Mouse (Mus musculus): ENCODE results near the gene Akap6. TPM values are rescaled to one million over a fixed set of nuclear protein-coding genes. Genes with fewer than 3 reads are reported as not detected.

The Akap6 gene
- total RNA-seq (2021), result 100 to 1,000 TPM; 120 to 125 TPM

DNA sequence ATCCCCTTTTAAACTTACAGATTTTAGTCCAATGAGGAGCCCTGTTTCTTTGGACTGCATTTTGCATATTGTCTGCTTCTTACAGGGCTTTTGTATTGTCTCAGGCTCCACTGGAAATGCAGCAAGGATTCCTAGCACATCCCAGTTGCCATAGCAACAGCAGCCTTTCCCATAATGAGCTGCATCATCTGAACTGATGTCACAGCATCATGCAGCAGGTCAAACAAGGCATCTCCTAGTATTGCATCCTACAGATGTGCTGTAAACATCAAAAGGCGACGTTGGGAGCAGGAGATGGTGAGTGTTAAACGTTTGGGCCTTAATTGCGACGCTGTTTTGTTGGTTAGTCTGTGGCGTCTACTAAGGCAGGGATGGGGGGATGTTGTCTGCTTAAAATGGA lies at the start of gene Akap6:
Akap6 (plus strand) TSS at position 238 of the 400 bp plus-strand sequence.
- DNase-seq, result peak; percentile 81
- intact Hi-C loops (cut with DNase I), result no loop called here

DNA sequence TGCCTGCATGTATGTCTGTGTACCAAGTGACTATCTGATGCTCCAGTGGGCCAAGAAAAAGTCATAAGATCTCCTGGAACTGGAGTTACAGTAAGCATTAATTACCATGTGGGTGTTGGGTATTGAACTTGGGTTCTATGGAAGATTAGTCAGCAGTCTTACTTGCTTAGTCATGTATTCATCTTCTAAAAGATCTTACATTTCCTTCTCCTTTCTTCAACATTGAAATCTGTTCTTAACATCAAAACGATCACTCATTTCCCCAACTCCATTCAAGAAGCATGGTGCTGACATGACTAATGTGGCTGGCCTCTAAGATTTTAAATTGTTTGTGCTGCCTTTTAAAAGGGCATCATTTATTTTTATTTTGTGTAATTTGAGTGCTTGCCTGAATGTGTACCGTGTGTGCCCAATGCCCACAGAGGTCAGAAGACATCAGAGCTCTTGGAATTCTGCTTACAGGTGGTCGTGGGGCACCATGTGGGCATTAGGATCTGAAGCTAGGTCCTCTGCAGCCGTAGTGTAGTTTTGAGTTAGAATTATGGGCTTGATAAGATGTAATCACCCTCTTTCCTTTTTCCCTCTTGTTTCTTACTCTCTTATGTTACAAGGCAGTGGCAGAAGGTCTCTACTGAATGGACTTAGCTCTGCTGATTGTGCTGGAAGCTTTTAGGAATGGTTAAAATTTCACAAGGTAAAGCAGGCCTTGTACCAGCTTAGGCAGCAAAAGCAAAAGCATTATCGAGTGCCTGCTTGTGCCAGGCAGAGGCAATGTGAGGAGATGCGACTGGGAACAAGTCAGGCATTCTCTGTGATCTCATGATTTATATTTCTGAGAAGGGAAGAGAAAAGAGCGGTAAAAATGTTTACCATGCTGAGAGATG lies 36.0 kb upstream of the Akap6 start:
- DNase-seq, result no peak
- intact Hi-C loops (cut with DNase I), result no loop called here

DNA sequence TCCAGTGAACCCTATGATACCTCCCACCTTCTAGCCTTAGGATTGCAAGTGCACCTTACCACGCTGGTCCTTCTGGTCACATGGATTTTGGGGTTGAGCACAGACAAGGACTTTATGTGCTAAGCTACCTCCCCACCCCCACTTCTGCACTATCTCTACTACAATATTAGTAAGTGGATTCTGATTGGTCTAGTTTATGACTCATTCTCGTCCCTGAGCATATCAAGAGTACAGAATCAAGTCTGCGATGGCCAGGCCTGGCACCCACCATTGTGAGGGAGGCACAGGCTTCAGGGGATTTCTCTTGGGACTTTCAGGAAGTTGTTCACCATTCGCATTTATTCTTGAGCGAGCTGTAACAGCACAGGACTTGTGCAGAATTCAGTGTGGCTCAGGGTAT lies 34.2 kb upstream of the Akap6 start:
- intact Hi-C loops (cut with DNase I), result no loop called here
- DNase-seq, result no peak

DNA sequence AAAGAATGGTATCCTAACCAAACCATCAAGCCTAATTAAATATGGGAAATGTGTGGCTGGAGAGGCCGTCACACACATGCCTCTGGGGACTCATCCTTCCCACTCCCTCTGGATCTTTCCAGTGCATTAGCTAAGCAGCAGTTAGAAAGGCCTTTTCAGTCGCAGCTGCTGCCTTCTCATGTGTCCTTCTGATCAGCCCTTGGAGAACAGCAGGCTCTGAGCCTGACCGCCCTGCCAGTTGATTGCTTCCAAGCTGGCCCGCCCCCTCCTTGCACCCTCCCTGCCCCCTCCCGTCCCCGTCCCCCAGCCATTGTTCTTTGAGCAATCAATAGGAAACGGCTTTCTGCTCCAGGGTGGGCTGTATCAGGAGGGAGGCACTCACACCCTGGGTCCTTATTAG lies 27.7 kb upstream of the Akap6 start:
- peak; percentile 83 for DNase-seq
- intact Hi-C loops (cut with DNase I), result no loop called here

DNA sequence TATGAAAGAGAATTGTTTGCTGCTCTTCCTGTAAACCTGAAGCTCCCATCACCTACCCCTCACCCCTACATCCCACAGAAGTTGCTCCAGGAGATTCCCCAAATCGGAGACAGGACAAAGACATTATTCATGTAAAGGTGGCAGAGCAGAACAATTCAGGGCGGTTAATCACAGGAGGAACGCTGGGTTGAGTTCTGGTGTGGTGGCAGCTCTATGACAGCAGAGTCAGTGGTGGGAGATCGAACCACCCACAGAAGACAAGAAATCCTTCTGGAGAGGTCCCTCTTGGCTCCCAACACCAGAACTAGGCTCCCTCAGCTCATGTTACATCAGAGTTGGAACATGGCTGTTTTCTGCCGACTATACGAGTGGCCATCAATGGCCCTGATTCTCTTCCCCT lies 27.2 kb upstream of the Akap6 start:
- DNase-seq, result peak; percentile 5
- intact Hi-C loops (cut with DNase I), result no loop called here

DNA sequence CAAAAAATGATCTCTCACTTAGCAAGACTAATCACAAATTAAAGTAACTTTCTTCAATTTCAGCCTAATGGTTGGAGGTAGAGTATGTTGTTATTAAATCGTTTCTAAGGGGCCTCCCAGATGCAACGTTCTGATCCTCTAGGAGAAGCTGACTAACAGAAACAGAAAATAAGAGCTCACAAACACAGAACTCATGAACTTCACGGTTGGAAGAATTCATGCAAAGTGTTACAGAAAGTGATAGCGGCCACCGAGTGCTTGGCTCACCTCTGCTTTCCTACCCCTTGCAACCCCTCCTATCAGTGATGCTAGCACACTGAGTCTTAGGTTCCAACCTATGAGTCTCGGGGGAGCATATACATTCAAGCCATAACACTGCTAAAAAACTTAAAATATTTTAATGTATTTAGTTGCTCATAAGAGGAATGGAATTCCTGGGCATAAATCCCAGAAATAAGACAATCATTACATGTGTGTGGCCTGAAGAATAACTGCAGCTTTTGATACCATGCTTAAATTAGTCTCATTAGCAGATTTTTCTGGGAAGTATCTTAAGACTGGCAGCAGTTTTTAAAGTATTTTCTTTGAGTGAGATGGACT lies 25.7 kb upstream of the Akap6 start:
- DNase-seq, result no peak
- intact Hi-C loops (cut with DNase I), result no loop called here

DNA sequence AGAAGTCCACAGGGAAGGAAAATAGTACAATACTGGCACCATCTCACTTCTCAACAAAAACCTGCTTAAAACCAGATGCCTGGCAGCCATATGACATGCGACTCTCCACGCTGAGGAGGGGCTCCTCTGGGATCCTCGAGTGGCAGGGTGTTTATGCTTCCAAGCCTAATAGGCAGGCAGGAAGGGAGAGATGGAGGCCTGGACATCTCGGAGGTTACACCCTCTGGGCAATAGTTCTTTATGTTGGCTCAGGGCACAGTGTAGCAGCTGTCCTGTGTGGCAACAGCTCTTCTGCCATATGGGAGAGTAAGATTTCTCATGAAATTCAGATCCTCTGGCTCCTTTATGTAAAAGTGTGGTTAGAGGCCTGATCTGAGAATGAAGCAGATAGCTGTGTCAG lies 24.2 kb upstream of the Akap6 start:
- DNase-seq, result peak; percentile 79

DNA sequence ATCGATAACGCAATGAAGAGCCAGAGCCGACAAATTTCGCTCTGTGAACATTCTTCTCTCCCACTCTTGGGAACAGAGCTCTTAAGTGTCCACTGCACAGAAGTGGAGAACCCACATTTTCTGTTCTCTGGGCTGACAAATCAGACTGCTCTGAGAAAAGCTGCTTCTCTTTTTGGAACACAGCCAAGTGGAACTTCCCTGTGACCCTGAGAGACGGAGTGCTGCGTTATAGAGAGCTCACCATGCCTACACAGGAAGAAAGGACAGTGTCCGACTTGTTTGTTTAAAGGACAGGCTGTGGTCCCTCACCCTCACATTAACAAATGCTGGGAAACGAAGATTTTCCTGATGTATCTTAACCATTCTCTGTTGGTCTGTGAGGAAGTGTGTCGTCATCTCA lies 11.8 kb upstream of the Akap6 start:
- DNase-seq, result no peak
- intact Hi-C loops (cut with DNase I), result no loop called here

More for the DNA sequence above, 24.2 kb upstream of the Akap6 start:
- intact Hi-C loops (cut with DNase I), result no loop called here

DNA sequence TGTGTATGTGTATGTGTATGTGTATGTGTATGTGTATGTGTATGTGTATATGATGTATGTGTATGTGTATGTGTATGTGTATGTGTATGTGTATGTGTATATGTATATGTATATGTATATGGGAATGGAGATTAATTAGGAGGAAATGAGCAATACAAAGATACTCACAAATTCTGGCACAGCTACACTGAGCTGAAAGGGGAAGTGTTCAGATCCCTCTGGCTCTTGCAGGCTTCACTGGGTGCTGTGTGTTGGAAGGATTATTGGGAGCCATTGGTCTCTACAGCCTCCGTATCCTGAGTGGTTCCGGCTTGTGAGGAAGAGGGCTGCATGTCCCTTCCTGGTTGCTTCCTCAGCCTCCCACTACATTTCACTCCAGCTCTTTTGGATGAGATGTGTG lies 10.5 kb upstream of the Akap6 start:
- DNase-seq, result no peak
- intact Hi-C loops (cut with DNase I), result no loop called here

DNA sequence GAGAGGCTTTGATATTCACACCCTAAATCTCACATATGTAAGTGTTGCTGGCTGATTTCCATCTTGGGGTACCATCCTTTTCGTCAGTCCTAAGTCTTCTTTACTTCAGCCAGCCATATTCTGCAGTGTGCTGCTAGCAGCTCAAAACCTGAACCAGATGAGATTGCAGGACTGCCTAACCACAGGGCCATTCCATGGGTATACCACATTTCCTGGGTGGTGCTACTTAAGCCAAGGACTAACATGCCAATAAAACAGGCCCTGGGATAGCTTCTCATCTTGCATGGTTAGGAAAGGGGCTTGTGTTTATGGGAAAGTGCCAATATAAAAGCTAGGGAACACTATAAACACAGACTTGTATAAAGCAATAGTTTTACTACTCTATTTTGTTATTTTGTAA lies 7.6 kb upstream of the Akap6 start:
- no peak for DNase-seq
- intact Hi-C loops (cut with DNase I), result no loop called here

DNA sequence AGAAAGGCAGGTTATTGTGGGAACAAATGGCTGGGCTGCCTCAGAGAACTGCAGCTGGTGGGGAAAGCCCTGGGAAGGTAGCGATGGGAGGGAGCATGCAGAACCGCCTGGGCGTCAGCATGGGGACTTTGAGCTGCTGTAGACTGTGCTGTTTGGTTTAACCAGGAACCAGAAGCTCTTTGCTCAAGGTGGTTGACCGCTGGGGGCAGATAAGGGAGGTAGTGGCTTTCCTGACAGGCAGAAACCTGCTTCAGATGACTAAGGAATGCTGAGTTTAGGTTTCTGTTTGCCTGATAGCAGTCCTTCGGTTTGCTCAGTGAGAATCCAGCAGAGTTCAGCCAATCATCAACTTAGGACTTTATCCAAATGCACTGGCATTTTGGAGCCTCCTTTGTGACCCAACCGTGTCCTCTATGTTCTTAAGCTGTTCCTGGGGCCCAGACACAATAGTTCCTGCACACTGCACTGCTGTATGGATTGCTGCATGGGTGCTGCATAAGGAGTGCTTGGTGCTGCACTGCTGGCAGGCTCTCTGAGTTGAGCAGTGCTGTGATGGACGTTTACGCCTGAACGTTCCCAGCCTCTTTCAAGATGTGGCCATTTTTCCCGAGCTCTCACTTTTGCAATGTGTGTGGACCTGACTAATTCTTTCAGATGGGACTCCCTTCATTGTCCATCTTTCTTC lies 6.8 kb upstream of the Akap6 start:
- intact Hi-C loops (cut with DNase I), result no loop called here
- no peak for DNase-seq

DNA sequence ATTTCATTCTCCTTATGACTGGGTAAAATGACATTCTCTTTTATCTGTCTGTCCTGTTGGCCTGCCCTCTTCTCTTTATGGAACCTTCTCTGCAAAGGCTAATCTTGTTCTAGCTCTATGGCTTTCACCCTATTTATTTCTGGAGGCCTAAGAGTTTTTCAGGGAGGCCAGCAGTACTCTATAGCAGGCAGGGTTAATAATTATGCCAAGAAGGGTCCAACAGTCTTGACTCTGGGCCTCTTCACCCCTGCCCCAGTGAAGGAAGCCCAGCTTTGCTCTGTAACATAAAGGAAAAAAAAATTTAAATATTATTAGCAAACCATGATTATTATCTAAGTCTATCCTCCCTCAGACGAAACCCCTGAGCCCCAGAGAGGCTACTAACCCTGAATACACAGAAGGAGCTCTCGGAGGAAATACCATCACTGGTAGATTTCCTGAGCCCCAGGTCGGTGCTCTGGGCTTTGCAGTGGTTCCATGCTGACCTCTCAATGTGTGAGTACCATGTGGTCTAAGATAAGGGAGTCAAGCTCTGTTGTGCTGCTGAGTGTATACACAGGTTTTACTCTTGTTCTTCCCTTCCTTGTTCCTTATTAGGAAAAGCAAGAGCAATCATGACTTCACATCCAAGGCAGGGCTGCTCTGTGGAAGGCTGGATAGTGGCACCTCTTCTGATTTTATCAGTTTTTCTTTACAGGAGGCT lies 1.6 kb upstream of the Akap6 start:
- intact Hi-C loops (cut with DNase I), result no loop called here
- DNase-seq, result no peak

DNA sequence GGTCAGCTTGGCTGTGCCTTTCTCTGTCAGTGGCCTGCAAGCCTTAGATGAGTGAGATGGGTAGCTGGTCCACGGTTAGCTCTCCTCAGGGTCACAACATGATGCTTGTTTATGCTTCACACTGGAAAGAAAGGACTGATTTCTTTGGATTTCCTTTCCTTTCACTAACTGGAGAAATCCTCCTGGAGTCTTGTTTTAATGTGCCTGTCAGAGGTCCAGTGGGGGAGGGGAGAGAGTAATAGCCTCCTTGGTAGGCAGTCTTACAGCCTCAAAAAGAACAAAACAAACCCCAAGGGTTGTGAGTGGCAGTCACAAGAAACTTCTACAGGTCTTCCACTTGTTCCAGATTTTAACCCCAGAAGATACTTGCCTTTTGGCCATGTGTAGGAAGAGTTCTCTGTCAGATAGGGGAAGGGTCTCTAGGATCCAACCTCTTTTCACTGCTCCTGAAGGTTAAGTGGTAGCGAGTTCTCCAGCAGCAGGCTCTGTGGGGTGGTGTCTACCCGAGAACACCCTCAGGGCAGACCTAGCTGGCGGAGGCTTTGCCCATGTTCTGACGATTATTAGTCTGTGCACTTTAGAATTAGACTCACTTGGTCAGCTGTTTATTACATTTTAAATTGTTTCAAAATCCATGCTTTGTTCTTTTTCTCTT lies 780 bp upstream of the Akap6 start:
- intact Hi-C loops (cut with DNase I), result no loop called here
- no peak for DNase-seq

DNA sequence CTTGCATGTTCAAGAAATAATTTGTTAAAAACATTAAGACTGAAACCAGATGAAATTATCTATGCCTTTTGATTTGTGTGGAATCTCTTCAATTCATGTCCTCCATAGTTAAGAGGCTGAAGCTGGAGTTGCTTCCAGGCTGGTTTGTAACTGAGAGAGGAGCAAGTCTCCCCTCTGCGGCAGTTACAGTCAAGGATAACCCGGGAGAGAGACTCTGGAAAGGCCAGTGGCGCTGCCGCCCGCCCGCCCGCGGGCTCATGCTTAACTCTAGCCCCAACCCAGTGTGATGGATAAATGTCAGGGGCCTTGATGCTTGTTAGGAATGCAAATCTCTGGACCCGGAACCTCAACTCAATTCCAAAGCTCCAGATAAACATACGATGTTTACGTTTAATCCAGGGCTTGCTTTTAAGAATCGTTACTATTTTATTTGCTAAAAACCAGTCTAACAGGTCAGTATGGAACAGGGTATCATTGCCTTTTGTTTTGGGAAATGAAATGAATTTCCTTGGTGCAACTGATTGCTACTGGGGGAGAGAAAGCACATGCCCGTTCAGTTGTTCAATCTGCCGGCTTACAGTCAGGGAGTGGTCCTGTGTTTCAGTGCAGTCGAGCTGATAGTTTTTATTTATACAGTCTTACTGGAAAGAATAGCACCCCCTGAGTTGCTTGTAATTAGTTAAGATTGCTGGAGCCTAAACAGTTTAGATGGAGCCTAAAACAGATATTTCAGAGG lies 946 bp downstream of the Akap6 start:
- intact Hi-C loops (cut with DNase I), result no loop called here
- peak; percentile 28 for DNase-seq

DNA sequence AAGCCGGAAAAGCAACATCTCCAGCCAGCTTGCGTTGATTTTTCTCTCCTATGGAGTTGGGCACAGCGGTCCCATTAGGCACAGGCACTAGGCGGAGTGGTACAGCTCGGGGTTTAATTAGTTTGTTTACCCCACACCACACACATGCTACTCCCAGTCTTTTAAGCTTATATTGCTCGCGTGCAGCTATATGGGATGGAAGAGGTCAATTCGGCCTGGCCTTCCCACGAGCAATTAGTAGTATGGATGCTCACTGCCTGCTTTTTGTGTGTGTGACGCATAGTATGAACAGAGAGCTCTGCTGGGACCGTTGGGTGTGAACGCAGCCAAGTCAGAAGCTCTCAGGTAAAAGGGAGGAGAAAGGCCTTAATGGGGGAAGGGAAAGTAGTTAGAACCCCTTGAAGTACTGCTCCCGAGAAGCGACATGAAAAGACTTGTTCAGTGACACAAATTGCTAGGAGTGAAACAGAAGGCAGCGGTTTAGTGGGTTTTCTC lies 1.6 kb downstream of the Akap6 start:
- no peak for DNase-seq
- intact Hi-C loops (cut with DNase I), result no loop called here

DNA sequence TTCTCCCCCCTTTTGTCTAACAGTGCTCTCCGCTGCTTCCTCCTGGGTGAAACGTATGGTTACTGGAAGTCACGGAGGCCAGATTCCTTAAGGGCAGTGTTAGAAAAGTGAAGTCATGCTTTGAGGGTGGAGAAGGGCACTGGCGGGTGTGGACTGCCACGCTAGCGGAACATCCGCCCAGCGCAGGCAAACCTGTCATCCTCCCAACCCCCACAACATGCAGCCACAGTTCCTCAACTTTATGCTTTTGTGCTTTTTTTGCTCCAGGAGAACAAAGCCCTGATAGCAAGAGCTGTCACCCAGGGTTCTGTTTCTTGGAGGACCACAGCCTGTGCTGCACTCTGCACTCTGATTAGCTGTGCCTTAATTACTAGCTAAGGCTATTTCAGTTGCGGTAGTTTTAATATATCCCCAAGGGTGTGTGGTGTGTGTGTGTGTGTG lies 2.0 kb downstream of the Akap6 start:
- DNase-seq, result peak; percentile 26
- intact Hi-C loops (cut with DNase I), result no loop called here

DNA sequence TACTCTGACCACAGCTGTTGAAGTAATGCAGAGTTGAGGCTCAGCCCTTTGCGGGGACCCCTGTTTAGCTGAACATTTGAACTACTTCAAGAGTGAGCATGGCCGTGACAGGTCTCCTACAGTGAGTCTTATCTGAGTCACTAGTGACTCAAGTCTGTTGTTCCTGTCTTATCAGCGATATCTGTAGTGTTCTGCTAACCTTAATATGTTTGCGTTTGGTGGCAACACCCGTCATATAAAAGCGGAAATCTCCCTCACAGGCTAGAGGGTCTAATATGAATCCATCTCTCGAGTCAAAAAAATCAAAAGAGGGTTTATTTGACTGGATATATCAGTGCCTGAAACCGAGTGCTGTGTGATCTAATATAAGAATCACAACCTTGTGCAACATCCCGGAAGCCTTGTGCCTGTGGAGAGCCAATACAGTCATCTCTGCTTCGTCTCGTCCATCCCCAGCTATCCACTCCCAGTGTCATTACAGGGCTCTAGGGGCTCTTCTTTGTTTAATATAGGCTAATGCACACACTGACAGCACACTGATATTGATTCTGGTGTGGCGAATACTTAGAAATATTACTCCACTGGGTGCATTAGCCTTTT lies 3.3 kb downstream of the Akap6 start:
- intact Hi-C loops (cut with DNase I), result no loop called here
- no peak for DNase-seq

DNA sequence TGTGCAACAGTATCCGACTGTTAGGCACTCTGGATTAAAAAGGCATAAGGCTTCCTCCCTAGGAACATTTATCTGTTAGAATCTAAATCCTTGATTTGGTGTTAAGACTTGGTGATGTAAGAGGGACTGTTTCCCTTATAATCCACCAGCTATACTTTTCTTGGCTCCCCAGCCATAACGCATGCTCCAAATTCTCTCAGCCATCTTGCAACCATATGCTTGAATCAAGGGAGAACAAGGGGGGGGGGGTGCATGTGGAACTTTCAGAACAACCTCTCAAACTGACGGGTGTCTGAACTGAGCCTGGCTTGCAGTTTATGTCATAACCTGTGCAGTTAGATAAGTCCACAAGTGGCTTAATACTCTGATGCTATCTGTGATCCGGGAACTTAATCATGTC lies 4.9 kb downstream of the Akap6 start:
- DNase-seq, result no peak
- intact Hi-C loops (cut with DNase I), result no loop called here

DNA sequence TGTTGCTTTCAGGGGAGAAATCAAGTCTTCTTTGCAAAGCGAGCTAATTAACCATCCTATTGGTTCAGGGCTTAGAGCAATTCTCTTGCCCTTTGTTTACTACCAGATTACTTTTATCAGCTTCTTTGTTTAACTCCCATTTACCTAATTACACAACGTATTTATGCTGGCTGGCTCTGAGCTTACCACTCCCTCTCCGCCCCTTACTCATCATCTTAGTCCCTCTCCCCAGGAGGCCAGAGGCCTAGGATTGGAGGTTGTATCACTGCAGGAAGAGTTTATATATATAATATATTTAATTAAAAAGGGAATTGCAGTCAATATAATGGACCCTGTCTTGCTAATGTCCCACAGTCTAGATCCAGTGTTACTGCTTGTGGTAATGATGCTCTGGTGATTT lies 5.6 kb downstream of the Akap6 start:
- DNase-seq, result no peak
- intact Hi-C loops (cut with DNase I), result no loop called here

Data from left cerebral cortex, postnatal 4 days (tissue).